Mouse (Mus musculus) NIH3T3 (cell line): ENCODE data around the gene Senp3.
A peak's percentile ranks its signal among the peaks of the same experiment; 100 is the strongest.
"Not testable (repeated sequence)": the region's sequence is repeated elsewhere in the genome, so short reads cannot be mapped to it uniquely, and the experiment has no call there.

ENCODE experiments used
- DNase-seq: peaks from one replicate; pipeline ENCODE4 v3.0.0-alpha.2; 2012; ENCODE audit warnings: low read depth

Gene Senp3

DNA sequence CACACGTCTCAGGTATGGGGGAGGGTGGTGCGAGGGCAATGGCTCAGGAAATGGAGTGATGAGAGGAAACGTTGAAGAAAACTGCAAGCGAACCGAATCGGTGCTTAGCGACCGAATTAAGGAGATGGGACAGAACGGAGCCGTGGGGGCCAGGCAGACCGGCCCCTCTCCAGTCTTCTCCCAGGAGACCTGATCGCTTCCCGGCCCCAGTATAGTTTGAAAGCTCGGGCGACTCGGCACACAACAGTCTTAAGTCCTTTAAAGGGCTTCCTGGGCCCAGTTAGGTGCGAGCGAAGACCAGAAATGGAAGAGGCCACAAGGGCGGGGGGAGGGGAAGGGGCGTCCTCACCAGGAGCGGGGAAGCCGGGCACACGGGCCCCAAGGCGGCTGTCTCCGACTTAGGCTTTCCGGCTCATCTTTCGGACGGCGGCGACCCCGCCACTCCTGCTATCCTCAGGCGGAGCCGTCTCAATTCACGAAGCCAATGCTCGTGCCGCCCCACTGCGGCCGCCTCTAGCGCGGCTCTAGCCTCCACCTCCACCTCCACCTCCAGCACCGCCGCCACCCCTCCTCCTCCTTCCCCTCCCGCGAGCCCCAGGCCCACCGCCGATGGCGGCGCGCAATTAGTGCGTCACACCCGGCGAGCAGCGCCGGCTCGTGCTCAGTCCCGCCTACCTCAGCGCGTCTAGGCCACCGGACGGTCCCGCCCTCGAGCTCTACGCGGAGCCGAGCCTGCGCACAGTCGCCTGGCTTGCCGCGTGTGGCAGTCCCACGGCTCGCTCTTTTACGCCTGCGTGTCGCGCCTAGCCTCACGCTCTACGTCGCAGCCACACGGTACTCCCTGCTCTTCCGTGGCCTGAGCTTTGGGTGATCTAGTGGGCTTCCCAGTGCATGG, at the start of gene Senp3:
Gene Senp3 (minus strand): TSS at position 771 of the 895 bp plus-strand sequence.
- peak; percentile 97 for DNase-seq

GRCm38 (mm10) chr11:69731408-69731807, 49.5 kb upstream of the Senp3 start:
- not testable (repeated sequence) for DNase-seq

GRCm38 (mm10) chr11:69729063-69729462, 47.2 kb upstream of the Senp3 start:
- DNase-seq: peak; percentile 71

GRCm38 (mm10) chr11:69725951-69726350, 44.1 kb upstream of the Senp3 start:
- DNase-seq: peak; percentile 45

DNA sequence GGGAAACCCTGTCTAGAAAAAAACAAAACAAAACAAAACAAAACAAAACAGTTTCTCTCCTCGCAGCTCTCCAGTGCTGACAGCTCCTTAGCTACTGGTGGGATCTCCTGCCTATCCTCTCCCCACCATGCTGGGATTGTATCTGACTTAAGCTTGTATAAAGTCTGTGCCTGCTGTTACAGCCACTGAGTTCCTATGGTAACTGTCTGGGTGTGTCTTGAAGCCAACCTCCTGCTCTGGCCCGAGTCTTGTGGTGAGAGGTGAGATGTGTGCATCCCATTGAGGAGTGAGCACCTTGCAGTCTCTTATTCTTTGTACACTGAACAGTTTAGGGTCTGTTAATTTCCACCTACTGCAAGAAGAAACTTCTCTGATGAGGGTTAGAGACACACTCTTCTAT, 41.2 kb upstream of the Senp3 start:
- DNase-seq: no peak

- peak; percentile 32 for DNase-seq
These were observed 39.0 kb upstream of the Senp3 start for GRCm38 (mm10) chr11:69720852-69721251.

DNA sequence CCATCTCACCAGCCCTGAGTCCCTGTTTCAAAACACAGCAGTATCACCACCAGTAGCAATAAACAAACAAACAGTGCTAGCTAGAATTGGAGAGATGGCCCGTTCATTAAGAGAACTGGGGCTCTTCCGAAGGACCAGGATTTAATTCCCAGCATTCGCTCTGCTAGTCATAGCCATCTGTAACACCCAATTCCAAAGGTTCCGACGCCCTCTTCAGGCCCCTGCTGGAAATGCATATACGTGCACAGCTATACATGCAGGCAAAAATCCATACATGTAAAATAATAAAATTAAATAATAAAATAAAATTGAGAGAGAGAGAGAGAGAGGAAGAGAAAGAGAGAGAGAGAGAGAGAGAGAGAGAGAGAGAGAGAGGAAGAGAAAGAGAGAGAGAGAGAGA, 37.5 kb upstream of the Senp3 start:
- DNase-seq: peak; percentile 24

DNA sequence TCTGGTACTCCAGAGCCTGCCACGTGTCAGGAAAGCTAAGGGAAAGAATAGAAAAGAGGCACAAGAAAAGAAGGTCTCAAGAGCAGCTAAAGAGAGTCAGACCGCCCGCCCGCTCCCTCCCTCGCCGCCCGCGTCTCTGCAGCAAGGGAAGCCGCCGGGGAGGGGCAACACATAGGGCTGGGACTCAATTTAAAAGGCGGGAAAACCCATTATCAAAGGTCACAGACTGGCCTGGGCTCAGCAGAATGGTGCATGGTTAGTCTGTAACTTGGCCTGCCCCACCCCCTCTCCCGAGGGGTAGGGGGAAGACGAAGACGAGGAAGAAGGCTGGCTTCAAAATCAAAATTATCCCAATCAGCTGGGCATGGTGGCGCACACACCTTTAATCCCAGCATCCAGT, 36.8 kb upstream of the Senp3 start:
- DNase-seq: no peak

GRCm38 (mm10) chr11:69716953-69717352, 35.1 kb upstream of the Senp3 start:
- DNase-seq: no peak

DNA sequence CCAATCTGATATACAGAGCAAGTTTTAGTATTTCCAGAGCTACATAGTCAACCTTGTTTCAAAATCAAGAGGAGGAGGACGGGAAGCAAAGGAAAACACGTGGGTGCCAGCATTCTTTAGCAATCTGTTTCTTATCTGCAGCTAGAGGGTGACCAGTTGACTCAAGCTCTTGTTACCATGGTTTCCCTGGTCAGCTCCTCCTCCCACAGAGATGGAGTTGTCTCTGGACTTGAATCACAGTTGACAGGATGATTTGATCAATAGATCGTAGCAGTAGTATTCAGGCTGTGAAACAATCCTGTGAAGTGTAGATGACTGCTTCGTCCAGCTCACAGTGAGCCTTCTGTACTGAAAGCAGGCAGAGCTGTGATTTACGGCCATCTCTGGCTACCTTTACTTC, 34.0 kb upstream of the Senp3 start:
- DNase-seq: peak; percentile 90

- DNase-seq: peak; percentile 78
These were observed 33.6 kb upstream of the Senp3 start for GRCm38 (mm10) chr11:69715482-69715881.

- DNase-seq: no peak
These were observed 32.9 kb upstream of the Senp3 start for GRCm38 (mm10) chr11:69714636-69715329.

GRCm38 (mm10) chr11:69712954-69713672, 31.2 kb upstream of the Senp3 start:
- DNase-seq: peak; percentile 22

GRCm38 (mm10) chr11:69711082-69711481, 29.2 kb upstream of the Senp3 start:
- no peak for DNase-seq

GRCm38 (mm10) chr11:69710470-69710869, 28.6 kb upstream of the Senp3 start:
- no peak for DNase-seq

DNA sequence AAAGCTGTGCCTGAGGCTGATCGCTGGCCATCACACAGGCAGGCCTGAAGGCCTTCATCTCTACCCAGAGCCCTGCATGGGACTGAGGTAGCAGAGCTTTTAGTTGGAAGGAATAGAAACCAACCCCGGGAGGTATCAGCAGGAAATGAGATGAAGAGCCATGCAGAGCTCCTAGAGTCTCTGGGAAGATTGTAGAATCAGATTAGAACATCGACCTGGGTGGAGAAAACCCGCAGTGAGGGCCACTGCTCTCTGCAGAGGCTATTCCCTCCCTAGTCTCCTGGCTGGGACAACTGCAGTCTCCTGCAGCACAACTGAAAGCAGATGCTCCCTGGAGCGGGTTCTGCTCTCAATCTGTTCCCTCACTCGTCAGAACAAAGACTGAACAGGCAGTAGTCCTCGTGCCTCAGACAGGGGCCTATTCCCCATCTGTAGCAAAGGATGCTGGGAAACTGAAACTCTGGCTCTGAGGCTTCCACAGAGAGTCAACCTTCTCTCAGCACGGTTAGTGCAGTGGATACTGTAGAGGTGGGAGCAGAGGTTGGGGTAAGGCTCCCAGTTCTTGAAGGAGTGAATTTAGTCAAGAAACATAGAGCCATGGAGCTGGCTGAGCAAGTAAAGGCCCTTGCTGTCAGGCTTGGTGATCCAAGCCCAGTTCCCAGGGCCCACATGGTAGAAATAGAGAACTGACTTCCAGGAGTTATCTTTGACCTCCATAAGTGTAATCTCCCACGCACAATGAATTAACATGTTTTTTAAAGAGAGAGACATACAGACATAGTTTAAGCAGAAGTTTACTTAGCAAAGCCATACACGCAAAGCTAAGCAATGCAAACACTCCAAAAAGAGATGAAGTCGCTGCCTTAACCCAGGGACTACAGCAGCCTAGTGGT, 27.9 kb upstream of the Senp3 start:
- DNase-seq: peak; percentile 49

- no peak for DNase-seq
These were observed 26.9 kb upstream of the Senp3 start for GRCm38 (mm10) chr11:69708614-69709265.

DNA sequence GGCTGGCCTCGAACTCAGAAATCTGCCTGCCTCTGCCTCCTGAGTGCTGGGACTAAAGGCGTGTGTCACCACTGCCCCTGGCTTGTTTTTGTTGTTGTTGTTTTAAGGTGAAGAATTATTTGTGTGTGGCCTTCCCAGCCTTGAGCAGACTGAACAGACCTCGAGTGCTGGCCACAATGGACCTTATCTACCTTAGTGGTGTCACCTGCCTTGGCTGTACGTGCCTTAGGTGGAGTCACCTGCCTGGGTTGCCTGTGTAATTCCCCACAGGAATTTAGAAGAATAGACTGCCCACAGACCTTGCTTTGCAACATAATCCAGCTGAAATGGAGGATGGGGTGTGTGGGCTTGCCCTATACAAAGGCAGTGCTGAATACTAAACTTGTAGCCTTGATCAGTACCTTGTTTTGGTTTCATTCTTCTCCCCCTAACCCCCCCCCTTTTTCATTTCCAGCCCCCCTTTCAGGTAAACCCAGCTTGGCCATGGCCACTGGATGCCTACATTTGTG, 26.0 kb upstream of the Senp3 start:
- DNase-seq: no peak

DNA sequence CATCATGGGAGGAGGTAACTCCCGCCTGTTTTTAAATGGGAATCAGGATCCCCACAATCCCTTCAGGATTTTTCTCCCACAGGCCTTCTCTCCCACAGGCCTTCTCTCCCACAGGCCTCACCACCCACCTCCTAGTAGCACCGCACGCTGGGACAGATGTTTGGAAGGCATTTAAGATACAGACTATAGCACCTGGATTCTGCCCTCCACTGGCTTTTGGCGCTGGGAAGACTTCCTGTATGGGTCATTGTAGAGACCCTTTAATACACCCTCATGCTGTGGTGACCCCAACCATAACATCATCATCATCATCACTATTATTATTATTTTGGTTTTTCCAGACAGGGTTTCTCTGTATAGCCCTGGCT, 25.6 kb upstream of the Senp3 start:
- DNase-seq: no peak

- peak; percentile 90 for DNase-seq
These were observed 25.0 kb upstream of the Senp3 start for GRCm38 (mm10) chr11:69706775-69707479.
